Mouse (Mus musculus): ENCODE measurements around the gene Nbas.

Gene Nbas

DNA sequence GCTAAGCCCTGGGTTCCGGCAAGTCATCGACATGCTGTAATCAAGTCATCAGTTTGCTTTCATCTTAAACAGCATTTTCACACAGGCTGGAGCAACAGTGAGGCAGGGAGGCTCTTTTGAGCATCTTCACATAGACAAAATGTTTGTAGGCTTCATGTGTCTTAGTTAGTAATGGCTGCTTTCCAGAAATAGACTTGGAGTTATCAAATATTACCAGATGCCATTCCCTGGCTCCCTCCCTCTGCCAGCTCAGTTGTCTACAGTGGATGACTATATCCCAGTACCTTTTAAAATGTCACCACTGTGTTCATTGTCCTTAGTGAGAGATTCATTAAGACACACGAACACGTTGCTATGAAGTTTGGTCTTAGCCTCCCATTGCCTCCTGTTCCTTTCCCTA is 270.2 kb downstream of the Nbas start:
- DNase-seq (ENCODE audit: low spot score), result no peak

DNA sequence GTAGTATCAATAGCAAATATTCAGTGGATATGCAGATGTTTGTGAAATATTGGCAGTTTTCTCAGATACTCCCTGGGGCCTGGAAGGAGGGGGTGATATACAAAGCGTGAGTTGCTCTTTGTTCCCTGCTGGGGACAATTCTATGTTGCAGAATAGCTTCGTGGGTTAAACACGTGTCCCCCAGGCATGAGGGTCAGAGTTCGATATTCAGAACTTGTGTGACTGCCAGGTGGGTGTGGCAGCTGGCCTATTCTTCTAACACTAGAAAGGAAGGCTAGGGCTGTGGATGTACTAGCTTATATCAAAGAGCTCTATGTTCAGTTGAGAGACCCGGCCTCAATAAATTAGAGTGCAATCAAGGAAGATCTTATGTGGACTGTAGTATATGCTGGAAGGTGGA is 274.9 kb downstream of the Nbas start:
- DNase-seq (ENCODE audit: low spot score), result no peak

DNA sequence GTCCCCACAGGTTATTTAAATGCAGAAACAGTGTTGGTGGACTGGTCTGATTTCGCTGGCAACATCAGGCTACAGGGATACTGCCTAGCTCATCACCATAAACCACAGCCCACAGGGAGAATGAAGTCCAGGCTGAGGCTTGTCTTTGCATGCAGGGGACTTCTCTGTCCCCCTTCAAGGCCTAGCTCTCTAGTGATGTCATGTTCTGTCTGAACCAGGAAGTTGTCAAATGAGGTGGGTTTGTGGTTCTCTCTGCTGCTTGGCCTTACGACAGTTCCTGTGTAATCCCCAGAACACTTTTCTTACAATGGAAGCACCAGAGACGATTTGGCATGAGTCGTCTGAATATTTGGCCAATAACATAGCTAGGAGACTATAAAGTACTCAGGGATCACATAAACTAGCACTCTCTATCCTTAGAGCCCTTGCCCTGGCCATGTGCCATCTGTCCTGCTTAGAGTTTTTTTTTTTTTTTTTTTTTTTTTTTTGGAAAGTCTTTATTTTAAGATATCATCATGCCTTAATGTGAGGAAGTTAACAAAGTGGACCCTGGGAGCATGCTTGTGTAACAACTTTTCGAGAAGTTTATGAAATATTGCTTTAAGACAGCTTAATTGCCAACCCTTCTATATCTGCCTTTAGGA is 294.8 kb downstream of the Nbas start:
- DNase-seq (ENCODE audit: low spot score), result no peak

DNA sequence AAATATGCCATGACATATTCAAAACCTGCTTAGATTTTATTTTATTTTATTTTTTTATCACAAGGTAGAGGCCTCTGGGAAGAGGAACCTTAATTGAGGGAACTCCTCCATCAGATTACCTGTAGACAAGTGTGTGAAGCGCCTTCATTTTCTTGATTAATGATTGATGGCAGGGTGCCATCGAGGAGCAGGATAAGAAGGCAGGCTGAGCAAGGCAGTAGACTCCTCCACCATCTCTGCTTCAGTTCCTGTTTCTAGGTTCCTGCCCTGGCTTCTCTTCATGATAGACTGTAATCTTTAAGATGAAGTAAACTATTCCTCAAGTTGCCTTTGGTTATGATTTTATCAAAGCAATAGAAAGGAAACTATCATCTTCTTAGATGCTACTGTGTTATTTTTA is 295.4 kb downstream of the Nbas start:
- DNase-seq (ENCODE audit: low spot score), result no peak

DNA sequence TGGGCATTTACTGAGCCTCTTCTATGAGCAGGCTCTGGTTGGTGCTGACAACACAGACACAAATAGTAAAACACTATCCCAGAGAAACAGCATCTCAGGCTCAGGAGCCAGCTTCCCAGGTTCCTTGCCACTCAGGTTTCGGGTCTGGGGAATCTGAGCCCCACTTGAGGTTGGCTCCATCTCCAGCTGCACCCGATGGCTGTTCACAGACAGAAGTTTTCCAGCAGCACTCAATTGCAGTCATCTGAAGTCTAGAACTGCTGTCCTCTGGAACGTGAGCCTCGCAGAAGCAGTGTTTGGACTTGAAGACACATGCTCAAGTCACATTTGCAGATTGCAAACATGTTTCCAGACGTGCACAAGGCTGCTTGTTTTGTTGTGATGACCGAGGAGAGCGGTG is 297.5 kb downstream of the Nbas start:
- DNase-seq (ENCODE audit: low spot score), result no peak

DNA sequence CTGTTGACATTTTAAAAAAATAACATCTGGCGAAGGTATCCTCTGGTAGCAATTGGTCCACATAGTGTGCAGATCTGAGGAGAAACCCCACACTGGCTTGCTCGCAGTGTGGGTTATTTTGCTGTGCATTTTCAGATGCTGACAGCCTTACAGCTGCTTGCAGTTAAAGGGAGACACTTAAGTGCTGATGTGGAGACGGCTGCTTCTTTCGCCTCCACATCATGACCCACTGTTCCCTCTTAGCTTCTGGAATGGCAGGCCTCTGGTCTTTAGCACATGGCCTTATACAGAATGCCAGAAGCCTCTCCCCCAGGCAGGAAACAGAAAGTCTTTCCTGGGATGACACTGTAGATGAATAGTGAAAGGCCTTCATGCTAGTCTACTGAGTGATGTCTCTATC is 306.2 kb downstream of the Nbas start:
- no peak for DNase-seq (ENCODE audit: low spot score)

DNA sequence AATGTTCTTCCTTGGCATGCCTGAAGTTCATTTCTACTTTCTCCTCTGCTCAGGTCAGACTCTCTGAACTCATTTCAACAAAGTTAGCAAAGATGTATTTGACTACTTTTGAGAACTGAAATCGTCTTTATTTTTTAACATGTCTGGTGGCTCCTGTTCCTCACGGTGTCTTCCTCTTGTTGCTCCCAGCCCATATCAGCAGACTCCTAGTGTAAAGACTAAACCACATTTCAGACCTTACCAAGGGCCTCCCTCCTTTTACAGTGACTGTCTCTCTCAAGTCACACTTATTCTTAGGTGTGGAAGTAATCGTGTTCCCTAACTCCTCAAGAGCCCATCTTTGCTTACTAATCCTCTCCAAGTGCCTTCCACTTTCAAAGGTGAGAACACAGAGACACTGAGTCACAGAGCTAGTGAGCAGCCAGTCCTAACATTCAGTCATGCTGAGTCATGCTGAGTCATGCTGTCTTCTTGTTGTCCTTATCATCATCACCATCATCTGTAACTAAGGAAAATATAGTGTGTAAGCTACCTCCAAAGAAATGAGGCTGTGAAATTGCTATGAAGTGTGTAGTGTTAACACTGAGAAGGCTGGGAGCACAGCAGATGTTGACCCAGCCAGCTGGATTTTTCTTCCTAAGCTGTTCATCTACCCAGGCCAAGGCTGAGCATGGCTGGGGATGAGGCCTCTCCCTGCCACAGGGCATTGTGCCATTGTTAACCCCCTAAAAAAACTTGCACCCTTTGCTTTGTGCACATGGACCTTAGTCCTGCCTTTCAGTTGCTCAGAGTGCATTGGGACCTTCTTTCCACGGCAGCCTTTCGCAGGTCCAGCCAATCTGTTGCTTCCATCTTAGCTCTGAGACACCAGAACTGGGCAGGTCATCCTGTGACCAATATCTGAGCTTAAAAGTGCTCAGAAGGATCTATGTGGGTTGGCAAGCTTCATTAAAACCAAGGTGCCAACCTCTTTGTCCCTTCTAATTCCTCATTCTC is 307.0 kb downstream of the Nbas start:
- no peak for DNase-seq (ENCODE audit: low spot score)

DNA sequence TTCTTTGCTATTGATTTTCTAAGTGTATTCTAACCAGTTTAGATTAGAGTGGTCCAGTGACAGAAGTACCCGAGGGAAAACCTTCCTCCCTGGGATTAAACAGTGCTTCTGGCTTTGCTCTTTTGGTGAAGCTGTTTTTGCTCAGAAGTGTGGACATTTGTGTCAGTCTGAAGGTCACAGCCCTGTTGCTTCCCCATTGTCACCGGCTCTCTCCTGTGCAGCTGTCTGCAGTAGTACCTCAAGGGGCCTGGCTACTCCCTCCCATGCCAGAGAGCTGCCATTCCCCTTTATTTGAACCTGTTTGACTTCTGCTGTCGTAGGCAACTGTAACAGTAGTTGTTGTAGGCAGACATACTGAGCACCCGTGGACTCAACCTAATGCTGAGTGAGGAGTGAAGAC is 307.8 kb downstream of the Nbas start:
- DNase-seq (ENCODE audit: low spot score), result no peak

DNA sequence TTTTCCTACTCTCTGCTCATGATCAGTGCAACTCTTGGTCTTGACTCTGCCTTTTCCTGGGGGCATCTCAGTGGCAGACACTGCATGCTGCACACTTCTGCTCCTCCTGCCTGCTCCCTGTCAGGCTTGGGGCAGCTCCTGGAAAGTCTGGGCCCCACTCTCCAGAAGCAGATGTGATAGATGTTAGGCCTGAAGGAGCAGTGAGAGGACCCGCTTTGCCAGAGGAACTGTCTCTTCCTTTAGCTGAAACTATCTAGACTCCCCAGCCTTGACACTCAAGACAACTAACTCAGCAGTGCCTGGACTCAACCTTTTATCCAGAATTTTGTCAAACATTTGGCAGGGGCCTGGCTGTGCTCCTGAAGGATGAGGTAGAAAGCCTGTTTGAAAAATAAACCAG is 311.9 kb downstream of the Nbas start:
- DNase-seq (ENCODE audit: low spot score), result no peak

DNA sequence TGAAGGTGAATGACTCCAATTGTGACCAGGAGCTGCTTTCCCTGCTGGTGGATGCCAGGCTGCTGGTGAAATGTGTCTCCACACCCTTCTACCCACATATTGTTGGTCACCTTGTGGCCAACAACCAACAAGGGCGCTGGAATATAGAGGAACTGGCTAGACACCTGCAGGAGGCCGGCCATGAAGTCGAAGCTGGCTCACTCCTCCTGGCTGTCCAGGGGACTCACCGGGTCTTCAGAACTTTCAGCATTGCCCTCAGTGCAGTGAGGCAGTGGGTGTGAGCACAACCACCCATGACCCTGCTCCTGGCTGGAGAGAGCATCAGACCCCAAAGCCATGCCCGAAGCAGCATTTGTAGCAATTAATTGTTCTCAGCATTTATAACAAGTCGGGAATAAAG is 314.5 kb downstream of the Nbas start:
- no peak for DNase-seq (ENCODE audit: low spot score)

DNA sequence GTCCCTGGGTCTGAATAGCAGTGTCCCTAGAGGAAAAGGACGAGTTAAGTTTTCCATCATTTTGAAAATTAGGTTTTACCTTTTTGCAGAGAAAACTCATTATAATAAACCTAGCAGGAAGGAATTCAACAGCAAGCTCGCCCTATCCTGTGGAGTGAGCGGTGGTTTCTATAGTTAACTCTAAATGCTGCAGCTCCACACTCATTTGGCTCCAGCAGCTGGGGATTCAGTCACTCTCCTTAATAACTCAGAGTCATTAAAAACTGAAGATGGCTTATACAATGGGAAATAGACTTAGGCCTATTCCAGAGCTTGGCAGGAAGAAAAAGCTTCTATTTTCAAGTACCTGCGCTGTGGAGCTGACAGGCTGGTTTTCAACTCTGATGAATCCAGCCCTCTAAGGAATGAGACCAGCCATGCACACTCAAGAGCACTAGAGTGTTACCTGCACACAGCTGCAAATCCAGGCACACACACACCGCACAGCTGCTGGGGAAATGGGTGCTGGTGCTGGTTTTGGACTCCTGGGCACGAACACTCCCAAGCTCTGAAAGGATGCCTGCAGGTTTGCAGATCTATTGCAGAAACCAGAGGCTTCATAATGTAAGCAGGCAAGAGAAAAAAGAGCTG is 316.7 kb downstream of the Nbas start:
- no peak for DNase-seq (ENCODE audit: low spot score)

DNA sequence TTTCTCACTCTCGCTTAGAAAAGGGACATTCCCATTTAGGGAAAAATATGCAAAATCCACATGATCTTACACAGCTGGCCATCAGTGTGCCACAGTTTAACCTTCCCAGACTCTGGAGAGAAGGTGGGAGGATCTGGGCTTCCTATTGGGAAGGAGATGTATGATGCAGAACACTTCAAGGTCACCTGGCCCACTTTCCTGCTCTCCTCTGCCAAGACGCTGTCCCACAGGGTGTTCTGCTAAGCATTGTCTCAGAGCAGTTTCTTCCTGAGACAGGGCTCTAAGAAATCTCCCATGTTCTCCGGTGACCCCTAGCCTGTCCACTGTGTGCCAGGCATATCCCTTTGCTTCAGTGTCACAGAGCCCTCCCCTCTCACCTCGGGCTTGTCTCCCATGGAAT is 318.7 kb downstream of the Nbas start:
- no peak for DNase-seq (ENCODE audit: low spot score)

DNA sequence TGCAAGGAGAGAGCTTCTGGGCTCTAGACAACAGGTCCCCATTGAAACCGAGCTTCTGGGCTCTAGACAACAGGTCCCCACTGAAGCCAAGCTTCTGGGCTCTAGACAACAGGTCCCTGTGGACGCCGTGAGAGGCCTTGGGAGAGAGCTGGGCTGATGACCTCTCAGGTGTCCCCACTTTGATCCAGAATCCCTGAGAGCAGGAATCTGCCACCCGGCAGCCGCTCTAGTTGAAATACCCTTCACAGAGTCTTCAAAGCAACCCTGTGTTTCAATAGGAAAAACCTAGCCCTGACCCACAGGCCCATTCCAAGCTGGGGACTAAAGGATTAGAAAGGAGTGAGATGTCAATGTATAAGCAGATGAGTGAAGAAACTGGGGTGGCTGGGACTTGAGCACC is 320.1 kb downstream of the Nbas start:
- no peak for DNase-seq (ENCODE audit: low spot score)

DNA sequence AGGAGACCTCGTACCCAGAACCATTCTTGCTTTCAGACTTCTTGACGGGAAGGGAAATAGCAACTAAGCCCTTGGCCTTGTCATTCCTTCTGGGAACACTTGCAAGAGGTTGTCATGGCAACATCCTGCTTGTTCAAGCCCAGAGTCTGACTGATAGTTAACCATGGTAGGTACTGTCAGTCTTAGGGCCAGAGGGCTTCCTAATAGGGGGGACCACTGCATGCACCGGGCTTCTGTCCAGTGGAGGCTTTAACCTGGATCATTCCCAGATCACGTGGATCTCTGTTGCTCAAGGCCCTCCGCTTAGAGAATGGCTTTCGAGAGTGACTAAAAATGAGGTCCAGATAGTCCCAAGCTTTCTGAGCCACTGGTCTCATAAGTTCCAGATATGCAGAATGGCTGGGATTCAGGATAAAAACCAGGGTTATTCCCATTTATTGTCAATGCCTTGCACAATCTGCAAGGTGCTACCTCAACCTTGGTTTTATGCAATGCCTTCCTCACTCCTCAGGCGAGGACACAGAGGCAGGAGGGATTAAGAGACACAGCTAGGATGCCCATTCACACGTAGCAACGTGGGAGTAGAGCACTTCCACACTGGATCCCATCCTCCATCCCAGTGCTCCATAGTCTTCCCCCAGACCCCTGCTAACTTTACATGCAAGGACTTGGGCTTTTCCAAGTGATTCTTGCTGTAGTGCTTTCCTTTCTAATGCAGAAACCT is 326.0 kb downstream of the Nbas start:
- DNase-seq (ENCODE audit: low spot score), result no peak

DNA sequence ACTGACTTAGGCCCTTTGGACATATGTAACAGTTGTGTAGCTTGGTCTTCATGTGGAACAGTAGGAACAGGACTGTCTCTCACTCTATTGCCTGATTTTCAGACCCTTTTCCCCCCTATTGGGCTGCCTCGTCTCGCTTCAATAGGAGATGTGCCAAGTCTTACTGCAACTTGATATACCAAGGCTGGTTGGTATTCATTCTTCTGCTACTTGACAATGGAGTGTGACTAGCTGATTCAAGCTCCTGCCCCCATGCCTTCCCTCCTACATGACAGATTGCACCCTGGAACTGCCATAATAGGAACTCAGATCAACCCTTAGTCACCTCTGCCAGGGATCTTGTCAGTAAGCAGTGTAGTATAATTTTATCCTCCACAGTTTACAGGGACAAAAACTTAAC is 328.1 kb downstream of the Nbas start:
- DNase-seq (ENCODE audit: low spot score), result no peak

DNA sequence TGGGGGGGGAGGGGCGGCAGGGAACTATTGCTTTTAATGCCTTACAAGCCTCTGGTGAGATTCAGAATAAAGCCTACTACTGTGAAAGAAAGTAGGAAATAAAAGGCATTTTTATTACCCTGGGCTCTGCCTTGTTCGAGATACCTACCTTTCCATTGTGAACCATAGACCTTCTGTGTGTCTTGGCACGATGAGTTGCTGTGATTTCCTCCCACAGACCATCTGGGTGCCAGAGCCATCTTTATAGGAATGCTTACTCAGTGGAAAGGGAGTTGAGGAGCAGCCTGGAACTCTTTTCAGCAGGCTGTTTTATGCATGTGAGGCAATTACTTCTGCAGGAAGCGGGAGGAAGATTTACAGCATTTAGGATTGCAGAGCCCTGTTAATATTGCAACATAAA is 329.6 kb downstream of the Nbas start:
- peak; percentile 9 for DNase-seq (ENCODE audit: low spot score)

DNA sequence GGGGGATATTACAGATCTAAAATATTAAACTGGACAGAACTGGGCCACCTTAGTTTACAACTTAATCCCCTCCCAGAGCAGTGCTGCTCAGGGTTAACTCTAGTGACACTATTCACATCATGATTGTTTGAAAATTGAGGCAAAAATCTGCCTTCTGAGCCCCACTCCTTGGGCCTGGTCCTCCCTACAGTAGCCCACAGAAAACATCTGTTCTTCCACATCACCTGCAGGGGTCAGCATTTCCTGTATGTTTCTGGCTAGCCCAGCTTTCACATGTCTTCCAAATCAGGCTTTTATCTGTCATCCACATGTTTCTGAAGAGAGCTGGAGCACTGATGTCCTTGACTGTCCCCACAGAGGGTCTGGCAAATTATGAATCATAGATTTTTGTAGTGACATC is 333.5 kb downstream of the Nbas start:
- no peak for DNase-seq (ENCODE audit: low spot score)

DNA sequence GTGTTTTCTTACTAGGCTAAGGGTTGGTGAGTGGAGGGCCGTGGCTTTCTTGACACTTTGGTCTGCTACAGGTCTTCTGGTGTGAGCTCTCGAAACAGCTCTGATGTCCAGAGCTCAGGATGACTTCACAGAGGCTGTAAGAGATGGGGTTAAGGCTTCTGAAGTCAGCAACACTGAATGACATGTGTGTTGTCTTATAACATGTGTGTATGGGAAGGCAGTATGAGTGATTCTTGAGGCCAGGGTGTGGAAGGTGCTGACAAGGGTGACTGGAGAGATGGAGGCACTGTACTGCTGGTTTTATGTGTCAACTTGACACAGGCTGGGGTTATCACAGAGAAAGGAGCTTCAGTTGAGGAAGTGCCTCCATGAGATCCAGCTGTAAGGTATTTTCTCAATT is 338.1 kb downstream of the Nbas start:
- no peak for DNase-seq (ENCODE audit: low spot score)

DNA sequence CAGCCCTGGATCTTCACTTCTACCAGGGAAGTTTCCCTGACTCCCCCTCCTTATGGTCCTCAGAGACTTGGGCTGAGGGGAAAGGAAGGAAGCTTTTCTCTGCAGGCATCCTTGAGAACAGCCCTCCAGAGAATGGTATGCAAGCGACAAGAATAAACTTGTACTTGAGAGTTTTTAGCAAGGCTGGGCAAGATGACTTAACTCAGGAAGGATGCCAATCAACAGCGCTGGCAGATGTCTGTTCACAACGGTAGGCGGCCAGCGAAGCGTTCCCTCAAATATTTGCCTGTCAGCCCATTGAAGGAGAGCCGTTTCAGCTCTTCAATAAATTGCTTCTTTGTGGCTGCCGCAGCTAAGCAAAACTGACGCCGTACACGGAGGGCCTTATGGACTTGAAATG is 340.1 kb downstream of the Nbas start:
- DNase-seq (ENCODE audit: low spot score), result no peak

DNA sequence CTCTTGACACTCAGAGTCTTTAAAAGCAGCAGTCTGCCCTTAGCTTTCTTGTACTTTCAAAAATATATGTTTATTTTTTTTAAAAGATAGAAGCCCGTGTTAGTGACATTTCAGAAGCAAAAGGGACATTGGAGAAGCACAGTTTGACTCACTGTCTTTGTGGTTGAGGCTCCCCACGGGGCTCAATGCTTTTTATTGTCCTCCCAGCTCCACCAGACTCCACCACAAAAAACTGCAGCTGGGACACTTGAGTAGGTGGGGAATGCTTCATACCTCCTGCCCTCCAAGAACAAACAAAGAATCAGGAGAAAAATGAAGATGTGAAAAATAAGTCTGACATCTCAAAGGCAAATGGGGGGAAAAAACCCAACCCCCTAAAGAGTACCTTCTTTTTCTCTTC is 344.1 kb downstream of the Nbas start:
- DNase-seq (ENCODE audit: low spot score), result no peak

DNA sequence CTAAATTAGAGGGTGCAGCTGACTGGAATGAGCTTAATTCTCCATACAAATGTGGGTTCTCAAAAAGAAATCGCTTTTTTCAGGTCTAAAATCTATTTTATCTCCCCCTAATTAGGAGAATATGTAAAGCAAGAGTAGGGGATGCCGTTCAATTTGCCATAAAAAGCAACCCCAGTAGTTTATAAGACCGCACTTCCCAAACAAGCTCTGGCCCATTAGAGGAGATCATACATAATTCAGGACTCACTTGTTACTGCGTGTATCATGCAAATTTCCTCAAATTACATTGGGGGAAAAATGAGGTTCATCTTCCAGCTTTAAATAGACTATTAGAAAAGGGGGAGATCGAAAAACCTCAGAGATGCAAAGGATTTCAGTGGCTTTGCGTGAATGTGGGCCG is 346.7 kb downstream of the Nbas start:
- DNase-seq (ENCODE audit: low spot score), result no peak

DNA sequence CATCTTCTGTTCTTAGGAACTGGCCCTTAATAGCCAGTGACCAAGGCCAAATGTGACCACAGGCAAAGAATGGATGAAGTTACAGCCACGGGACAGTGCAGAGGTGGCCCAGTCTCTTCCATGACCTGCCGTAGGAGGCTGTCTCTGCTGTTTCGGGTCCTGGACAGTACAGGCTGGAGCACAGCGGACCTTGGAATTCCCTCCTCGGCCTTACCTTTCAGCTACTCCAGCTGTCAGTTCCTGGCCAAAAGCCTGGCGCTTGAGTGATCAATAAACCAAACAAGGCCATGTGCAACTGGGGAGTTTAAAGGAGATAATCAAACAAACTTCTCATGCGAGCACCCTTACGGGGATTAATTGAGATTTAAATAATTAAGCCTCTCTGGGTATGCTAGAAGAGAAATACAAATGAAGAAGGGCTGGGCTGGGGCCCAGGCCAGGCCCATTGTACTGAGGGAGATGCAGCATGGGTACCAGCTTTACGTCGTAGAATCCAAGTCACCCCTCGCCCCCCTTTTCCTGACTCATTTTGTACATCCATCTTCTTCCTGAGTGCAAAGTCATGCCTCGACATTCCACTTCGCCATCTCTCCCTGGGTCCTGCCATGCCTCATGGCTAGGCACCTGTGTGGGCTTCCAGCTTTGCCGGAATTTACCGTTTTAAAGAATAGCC is 353.4 kb downstream of the Nbas start:
- no peak for DNase-seq (ENCODE audit: low spot score)

All from ovary, postnatal 14 days (tissue).